Mouse (Mus musculus): Measurements from ENCODE around the gene Atxn1. TPM values are rescaled to one million over a fixed set of nuclear protein-coding genes. Genes with fewer than 3 reads are reported as not detected.

Atxn1 gene
- total RNA-seq, 2 experiments from 2014 or later, result 5.9 to 9.0 TPM

DNA sequence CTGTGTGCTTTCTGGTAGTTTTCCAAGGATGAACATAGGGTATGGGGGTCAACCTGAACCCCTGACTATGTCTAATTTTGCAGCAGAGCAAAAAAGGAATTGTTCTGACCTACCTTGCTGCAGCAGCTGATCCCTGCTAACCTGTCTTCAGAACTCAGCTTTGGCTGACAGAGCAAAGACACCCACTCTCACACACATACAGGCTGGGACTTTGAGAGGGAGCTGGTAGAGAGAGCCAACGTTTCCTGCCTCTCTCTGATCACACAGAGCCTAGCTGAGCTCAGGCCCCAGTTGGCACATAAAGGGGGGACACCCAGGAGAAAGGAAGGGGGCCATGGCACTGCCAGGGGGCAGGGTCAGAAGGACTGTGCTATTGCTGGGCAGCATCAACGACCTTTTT is 356.9 kb downstream of the Atxn1 start:
- ATAC-seq (ENCODE audit: poor library complexity, severe bottlenecking), result no peak

- no peak for ATAC-seq (ENCODE audit: poor library complexity, severe bottlenecking)
Measured at GRCm38 (mm10) chr13:45603636-45604035, 361.2 kb downstream of the Atxn1 start.

DNA sequence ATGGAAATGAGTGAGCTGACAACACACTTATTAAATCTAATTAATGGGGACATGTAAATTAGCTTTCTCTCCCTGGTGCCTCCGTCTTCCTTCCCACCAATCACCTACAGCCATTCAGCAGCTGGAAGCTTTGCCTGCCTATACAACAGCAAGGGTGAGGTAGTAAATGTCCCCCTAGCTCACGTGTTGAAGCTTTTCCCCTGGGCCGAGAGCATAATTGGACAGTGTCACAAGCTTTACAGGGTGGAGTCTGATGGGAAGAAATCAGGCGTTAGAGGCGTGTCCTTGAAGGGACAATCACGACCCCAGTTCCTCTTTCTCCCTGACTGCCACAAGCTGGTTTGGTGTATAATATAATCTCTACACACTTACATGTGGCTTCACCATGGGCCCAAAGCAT is 364.4 kb downstream of the Atxn1 start:
- ATAC-seq (ENCODE audit: poor library complexity, severe bottlenecking), result peak; percentile 77

DNA sequence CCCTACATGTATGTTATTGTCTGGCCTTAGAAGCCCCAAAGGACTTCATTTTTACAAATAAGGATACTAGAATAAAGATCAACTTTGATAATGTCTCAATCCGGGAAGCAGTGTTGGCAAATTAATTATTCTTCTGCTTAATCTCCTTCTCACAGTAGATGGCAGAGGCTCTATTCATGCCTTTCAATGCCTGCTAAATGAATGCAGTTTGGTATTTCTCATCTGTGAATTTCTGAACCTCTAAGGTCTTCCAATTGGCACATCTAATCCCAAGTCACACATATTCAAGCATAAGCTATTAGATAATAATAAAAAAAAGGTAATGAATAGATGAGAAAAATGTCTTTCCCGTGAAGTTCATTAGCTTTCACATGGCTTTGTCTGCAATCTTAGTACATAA is 365.0 kb downstream of the Atxn1 start:
- ATAC-seq (ENCODE audit: poor library complexity, severe bottlenecking), result no peak

DNA sequence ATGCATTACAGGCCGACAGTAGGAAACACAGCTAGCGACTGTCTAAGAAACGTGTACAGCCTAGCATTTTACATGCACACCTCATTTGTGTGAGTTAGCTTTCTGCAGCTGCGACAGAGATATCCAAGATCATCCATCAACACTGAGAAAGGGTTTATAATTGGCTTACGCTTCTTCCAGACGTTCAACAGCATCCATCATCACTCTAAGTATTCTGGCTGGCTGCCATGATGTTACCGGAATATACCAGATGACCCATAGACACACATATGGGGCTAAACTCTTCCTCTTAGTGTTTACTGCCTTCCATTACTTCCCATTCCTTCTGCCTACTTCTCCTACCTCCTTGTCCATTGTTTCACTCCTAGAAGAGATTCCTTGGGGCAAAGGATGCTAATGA is 369.4 kb downstream of the Atxn1 start:
- no peak for ATAC-seq (ENCODE audit: poor library complexity, severe bottlenecking)

- no peak for ATAC-seq (ENCODE audit: poor library complexity, severe bottlenecking)
Measured at GRCm38 (mm10) chr13:45593914-45594313, 370.9 kb downstream of the Atxn1 start.

DNA sequence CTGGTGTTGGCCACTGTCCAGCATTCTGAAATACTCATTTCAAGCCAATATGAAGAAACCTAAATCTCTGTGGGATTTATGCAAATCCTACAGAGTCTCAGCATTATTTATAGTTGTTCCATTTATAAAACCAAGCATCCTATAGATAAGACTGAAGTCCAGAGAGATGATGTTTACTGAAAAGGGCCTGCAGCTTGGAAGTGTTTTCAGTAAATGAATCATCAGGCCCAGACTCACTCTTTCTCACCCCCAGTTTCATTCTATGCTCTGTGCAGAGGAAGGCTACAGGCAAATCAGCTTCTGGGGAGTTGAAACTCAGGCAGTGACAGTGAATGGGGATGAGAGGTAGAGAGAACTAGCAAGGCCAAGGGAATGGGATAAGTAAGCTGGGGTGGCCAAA is 373.9 kb downstream of the Atxn1 start:
- no peak for ATAC-seq (ENCODE audit: poor library complexity, severe bottlenecking)

DNA sequence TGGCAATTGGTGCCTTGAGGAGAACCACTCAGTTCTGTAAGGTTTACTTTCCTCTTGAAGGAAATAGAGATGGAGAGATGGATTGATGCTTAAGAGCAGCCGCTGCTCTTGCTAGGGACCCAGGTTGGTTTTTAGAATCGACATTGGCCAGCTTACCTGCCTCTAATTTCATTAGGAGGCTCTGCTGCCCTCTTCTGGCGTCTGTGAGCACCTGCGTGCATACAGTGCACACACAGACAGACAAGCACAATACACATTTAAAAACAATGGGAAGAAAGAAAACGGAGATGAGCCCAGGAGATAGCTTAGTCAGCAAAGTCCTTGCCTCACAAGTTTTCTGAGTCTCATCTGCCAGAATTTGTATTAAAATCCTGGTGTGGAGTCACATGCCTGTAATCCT is 381.7 kb downstream of the Atxn1 start:
- no peak for ATAC-seq (ENCODE audit: poor library complexity, severe bottlenecking)

DNA sequence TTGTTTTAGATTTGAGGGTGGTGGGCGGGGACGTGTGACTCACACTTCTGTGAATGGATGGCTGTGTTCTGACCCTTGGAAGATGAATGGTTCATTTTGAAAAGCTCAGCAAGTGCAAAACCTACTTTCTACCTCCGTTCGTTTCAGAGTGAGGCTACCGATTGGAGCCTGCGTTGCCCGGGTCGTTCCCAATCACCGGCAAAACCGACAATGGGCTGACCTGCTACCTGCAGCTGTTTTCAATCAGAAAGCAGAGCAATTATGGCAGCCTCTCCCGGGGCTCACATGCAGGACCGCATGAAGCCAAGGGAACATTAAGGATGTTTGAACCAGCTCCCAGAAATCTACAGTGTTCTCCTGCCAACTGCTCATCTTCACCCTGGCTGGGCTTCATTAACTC is 382.5 kb downstream of the Atxn1 start:
- no peak for ATAC-seq (ENCODE audit: poor library complexity, severe bottlenecking)

GRCm38 (mm10) chr13:45579751-45580150 is 385.1 kb downstream of the Atxn1 start:
- ATAC-seq (ENCODE audit: poor library complexity, severe bottlenecking), result no peak

GRCm38 (mm10) chr13:45577784-45578183 is 387.0 kb downstream of the Atxn1 start:
- ATAC-seq (ENCODE audit: poor library complexity, severe bottlenecking), result no peak

DNA sequence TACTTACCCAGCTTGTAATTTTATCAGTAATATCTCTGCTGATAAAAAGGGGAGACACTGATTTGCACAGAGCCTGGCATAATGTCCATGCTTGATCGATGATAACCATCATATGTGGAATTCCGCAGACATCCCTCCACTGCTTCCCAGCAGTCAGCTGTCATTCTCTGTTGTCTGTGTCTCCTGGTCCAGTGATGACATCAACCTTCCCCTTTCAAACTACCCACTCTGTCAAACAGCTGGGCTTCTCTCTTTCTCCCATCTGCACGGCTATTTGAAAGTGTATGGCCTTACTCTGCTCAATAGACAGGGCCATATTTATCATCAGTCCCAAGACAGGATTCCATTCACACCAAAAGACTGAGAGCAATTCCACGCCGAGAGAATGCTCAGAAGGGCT is 387.4 kb downstream of the Atxn1 start:
- ATAC-seq (ENCODE audit: poor library complexity, severe bottlenecking), result no peak

DNA sequence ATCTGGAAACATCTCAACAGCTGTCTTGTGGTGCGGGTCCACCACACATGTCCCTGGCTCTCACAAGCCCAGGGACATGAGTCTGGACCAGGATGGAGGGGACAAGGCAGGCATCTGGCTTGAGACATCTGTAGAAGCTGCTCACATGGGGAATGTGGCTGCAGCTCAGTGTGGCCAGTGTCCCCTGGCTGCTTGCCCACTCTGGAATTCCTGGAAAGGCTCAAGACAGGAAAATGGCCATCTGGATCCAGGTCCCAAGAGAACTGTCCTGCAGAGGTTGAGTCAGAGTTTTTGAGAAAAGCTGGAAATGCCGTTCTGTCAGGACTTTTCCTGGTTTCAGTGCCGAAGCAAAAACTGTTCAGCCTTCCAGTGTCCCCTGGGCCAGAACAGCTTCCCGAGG is 388.6 kb downstream of the Atxn1 start:
- ATAC-seq (ENCODE audit: poor library complexity, severe bottlenecking), result no peak

- ATAC-seq (ENCODE audit: poor library complexity, severe bottlenecking), result no peak
Measured at GRCm38 (mm10) chr13:45572768-45573167, 392.0 kb downstream of the Atxn1 start.

GRCm38 (mm10) chr13:45571795-45572262 is 393.0 kb downstream of the Atxn1 start:
- ATAC-seq (ENCODE audit: poor library complexity, severe bottlenecking), result peak; percentile 84

DNA sequence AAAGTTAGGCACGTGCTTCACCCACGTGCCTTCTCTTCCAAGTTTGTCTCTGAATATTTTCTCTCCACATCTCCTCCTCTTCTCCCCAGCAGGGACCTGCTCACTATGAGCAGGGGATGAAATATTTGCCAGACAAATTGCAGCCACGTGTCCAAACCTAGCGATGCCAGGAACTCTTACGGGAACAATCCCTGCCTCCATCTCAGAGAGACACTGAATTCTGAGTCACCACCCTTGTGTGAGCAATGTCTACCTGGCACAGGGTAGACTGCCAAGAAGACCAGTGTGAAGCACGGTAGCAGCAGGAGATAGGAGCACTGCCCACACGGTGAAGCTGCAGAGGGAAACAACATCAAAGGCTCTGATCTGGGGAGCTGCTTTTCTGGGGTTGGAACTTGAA is 394.9 kb downstream of the Atxn1 start:
- ATAC-seq (ENCODE audit: poor library complexity, severe bottlenecking), result no peak

DNA sequence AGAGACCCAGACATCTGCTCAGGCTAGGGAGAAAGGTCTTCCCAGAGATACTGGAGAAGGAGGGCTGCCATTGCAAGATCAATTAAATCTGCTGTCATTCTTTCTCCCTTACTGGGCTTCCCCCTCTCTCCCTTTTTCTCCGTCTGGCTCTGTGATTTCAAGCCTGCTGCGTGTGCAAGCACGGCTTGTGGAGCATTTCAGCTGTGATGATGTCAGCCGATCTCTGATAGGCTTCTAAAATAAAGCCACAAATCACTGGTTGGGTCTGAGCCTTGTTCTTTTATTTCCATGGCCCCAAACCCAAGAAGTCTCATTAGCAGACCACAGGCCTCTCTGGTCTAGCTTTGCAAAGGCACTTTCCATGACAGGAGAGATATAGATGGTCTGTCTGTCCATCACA is 399.9 kb downstream of the Atxn1 start:
- no peak for ATAC-seq (ENCODE audit: poor library complexity, severe bottlenecking)

DNA sequence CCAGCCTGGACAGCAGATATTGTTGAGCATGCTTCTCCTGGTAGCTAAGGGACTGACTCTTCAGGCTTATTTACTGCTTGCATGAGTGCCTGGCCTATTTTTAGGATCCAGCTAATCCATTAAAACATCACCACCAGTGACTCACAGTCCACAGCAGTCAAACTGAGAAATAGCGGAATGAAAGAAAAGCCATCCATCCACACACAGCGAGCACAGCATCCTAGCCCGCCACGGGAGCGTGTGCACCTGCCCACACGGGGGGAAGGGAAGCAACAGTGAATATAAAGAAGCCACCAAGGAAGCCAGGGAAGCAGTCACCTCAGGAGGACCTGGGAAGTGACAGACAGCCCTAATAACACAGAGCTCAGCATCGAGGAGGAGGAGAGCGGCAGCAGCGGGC is 402.8 kb downstream of the Atxn1 start:
- ATAC-seq (ENCODE audit: poor library complexity, severe bottlenecking), result no peak

GRCm38 (mm10) chr13:45560543-45560942 is 404.3 kb downstream of the Atxn1 start:
- ATAC-seq (ENCODE audit: poor library complexity, severe bottlenecking), result no peak

DNA sequence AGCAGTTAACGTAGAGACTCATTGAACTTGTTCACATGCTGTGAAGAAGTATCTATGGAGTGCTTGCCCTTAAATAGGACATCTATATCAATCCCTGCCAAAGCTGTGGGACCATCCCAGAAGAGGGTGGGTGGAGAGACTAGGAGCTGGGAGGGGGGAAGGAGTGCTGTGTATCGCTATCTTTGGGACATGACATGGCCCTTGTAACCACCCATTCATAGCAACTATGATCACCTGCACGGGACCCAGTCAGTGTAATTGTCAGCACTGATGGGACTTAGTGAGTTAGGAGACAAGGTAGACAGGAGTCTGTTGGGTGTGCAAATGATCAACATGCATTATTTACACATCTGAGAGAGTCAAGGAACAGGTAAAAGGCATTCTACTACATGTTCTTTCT is 405.6 kb downstream of the Atxn1 start:
- ATAC-seq (ENCODE audit: poor library complexity, severe bottlenecking), result no peak

DNA sequence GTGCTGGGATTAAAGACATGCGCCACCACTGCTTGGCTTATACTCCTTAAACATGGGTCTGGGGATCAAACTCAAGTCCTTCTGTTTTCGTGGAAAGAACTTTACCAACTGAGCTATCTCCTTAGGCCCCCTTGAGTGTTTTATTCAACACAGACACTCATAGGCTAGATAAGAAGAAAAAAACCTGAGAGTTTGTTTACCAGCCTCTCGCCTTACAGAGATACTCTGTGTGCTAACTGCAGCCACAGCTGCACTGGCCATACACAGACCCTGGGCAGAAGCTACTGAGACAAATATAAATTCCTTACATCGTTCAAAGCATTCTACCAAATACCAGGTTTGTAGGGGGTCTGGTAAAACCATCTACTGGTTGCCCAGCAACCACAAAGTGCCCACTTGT is 406.4 kb downstream of the Atxn1 start:
- ATAC-seq (ENCODE audit: poor library complexity, severe bottlenecking), result no peak

- no peak for ATAC-seq (ENCODE audit: poor library complexity, severe bottlenecking)
Measured at GRCm38 (mm10) chr13:45553674-45554073, 411.1 kb downstream of the Atxn1 start.

DNA sequence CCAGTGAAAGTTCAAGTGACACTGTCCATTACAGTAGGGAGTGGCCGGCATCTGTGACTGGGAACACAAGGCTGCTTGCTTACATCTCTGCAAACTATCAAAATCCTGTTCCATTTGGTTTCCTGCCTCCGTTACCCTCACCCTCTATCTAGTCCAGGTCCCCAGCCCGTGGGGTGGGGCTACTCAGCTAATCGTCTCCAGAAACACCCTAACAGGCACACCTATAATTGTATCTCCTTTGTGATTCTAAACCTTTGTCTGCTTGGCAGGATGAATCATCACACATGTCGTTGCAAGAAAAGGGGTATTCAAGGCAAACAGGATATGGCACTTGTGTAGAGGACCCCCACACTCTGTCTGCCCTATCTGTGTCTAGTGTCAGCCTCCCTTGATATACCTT is 417.3 kb downstream of the Atxn1 start:
- no peak for ATAC-seq (ENCODE audit: poor library complexity, severe bottlenecking)

- ATAC-seq (ENCODE audit: poor library complexity, severe bottlenecking), result no peak
Measured at GRCm38 (mm10) chr13:45546946-45547345, 417.9 kb downstream of the Atxn1 start.
